Mouse (Mus musculus) erythroblast, embryonic 14.5 days (primary cell): ENCODE measurements around the gene Mtf1.

ENCODE experiments used
- GATA1 ChIP-seq: IDR thresholded peaks from 2 replicates; pipeline ENCODE4 v1.6.1; 2012; ENCODE audit warnings: low read length, inconsistent platforms, mixed read lengths
- TAL1 ChIP-seq: IDR thresholded peaks from 3 replicates; pipeline ENCODE4 v1.6.1; 2012; ENCODE audit warnings: low read length, inconsistent platforms, mixed read lengths

GRCm38 (mm10) chr4:124796141-124796540 lies 5.8 kb upstream of the Mtf1 start:
- TF ChIP-seq GATA1 (no peak), TAL1 (no peak)
